Mouse (Mus musculus) lung, adult 10 weeks (tissue): Measurements from ENCODE around the gene Zfp691. TPM values are rescaled to one million over a fixed set of nuclear protein-coding genes. Genes with fewer than 3 reads are reported as not detected.

Experiments used
- polyA plus RNA-seq: library from polyadenylated mRNA; stranded (reverse); fragments of 350-450 nt; fragmentation: Illumina TruSeq; extraction: RNeasy Lipid Tissue Mini Kit (QIAGEN cat#74804); gene quantifications from one replicate; pipeline ENCODE4 v1.2.3, GENCODE M21; 2014; ENCODE audit warnings: low read depth, low replicate concordance; ENCODE audit not compliant: insufficient read depth

The Zfp691 gene
- 3.8 TPM for polyA plus RNA-seq

DNA sequence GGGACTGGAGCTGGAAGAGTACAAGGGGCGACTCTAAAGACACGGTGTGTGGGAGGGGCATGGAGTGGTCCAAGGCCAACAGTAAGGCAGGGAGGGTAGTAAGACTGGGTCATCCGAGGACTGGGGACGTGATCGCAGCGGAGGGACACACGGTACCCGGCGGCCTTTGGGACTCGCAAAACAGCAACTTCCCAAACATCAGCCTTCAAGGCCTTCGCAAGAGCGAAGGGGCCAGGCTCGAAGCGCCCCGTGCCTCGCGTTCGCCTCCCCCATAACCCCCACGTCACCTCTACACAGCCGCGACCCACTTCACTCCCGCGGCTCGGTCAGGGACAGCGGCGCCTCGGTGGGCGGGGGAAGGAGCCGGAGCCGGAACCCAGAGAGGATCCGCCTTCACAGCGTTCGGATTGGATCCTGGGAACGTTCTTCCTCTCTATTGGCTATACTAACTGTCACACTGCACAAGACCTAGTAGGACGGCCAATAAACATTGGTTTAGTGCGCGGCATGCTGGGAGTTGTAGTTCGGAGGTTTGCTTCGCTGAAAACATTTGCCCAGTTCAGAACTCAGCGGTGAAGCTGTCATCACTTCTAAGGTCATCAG, at the start of gene Zfp691:
Gene Zfp691 (minus strand): TSS at position 345 of the 603 bp plus-strand sequence.

DNA sequence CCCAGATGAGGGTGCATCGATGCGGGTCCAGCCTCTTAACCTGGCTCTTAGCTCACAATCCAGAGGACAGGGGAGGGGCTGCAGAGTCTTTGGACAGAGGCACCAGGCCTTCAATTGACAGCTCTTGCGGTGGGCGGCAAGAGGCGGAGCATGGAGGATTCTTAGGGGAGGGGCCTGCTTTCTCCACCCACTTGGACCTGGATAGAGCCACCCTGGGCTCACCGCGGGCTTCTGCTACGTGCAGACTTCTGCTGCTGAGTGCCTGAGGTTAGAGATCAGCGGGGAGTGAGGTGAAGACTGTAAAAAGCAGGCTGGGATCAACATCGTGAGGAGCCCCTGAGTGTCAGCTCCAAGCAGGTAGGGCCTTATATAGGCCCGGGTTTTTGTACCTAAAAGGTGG, 44.2 kb upstream of the Zfp691 start, which contains the start of gene Tmem269:
Gene Tmem269 (minus strand): TSS at position 49 of the 400 bp plus-strand sequence.

DNA sequence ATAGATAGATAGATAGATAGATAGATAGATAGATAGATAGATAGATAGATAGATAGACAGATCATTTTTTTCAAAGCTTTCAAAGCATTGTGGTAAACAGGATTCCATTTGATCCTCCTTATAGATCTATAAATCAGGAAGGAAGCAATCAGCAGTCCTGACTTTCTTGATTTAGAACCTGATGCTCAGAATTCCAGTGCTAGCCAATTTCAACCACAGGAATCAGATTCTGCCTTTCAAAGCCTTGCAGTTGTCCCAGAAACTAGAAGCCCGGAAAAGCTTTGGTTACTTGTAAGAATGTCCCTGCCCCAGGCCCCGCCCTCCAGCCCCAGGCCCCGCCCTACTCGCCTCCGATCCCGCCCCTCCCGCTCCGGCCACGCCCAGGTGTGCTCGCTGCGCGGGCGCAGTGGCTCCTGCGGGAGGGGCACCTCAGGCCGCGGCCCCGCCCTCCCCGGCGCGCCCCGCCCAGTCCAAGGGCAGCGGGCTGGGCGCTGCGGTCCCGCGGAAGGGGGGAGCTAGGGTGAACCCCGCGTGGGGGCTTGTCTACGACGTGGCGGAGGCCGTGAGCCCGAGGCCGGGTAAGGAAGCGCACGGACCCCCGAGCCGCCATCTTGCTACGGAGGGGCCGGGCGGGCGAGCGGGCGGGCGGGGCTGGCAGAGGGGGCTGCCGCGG, 21.1 kb upstream of the Zfp691 start, which contains the start of gene Svbp:
Gene Svbp (plus strand): TSS at position 398 of the 673 bp plus-strand sequence.

DNA sequence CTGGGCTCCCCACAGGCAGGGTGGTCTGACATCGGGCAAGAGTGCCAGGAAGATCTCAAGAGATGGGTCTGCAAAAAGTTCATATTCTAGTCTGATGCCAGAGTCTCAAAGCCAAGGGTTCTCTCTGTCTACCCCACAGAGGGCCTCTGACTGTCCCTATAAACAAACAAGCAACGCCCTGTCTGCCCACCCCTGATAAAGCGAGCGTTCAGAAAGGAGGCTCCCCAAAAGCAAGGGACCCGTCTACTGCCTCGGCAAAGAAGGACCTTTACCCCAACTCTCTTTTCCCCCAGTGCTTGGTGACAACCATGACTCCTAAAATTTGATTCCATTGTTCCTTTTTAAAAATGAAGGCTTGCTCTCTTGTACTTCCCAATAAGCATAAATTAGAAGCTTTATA, 15.9 kb upstream of the Zfp691 start, which contains the start of gene Ermap:
Gene Ermap (minus strand): TSS at position 148 of the 400 bp plus-strand sequence.

Other genes with a start within 250 kb of the Zfp691 start
- not detected for gene Olfr1328, start 235.6 kb downstream of the Zfp691 start, polyA plus RNA-seq
- not detected for gene Lao1, start 212.6 kb downstream of the Zfp691 start, polyA plus RNA-seq
- gene Slc2a1, start 65.5 kb downstream of the Zfp691 start, polyA plus RNA-seq = 14.4 TPM
- 0.07 TPM for gene Ermap, start 15.8 kb upstream of the Zfp691 start, polyA plus RNA-seq
- 55.4 TPM for gene Svbp, start 21.1 kb upstream of the Zfp691 start, polyA plus RNA-seq
- gene Tmem269, start 44.0 kb upstream of the Zfp691 start, polyA plus RNA-seq = 0.32 TPM
- 8.3 TPM for gene AU022252, start 58.5 kb upstream of the Zfp691 start, polyA plus RNA-seq
- 10.2 TPM for gene P3h1, start 58.7 kb upstream of the Zfp691 start, polyA plus RNA-seq
- gene Cldn19, start 81.2 kb upstream of the Zfp691 start, polyA plus RNA-seq = 0.19 TPM
- 519 TPM for gene Ybx1, start 120.4 kb upstream of the Zfp691 start, polyA plus RNA-seq
- 27.0 TPM for gene Ppih, start 146.4 kb upstream of the Zfp691 start, polyA plus RNA-seq
- 6.5 TPM for gene Ccdc30, start 241.3 kb upstream of the Zfp691 start, polyA plus RNA-seq
- gene Ppcs, start 248.2 kb upstream of the Zfp691 start, polyA plus RNA-seq = 13.9 TPM
- 3.1 TPM for gene Zmynd12, start 248.6 kb upstream of the Zfp691 start, polyA plus RNA-seq